Mouse (Mus musculus): ENCODE measurements at regions not wholly inside any gene's neighbourhood (a gene's known extent, or its start where the extent isn't known, plus 50 kb on each side); places are given as distances from the start of the nearest gene placed in this dataset.

DNA sequence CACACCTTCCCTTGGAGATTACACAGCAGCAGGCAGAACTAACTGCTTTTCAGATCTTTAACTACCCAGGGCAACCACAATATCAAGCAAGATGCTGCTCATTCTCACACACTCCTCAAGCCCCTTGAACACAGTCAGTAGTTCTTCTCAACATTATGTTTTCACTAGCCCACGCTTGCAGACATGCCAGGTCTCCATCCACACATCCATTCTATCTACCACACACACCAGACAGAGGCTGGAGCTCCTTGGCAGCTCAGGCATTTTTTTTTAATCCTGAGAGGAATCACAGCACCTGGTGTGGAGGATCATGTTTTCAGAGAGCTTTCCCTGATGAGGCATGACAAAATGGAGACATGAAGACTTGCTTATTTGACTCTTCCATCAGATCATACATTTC lies 124.9 kb downstream of the Fasl start:
- TF ChIP-seq GABPA (IDR thresholded peaks at IDR 0.05; ENCODE audit: low read depth, low read length) (no peak), HCFC1 (IDR thresholded peaks at IDR 0.05; ENCODE audit: low read depth, low read length) (no peak), POLR2A (IDR thresholded peaks at IDR 0.05; ENCODE audit: control insufficient read depth in 1 of 2, insufficient read depth in 1 of 2, low read depth in 1 of 2, low read length in 2 of 2, poor library complexity in 1 of 2) (no peak), EP300 (IDR thresholded peaks at IDR 0.05; ENCODE audit: low read depth in 1 of 2, low read length in 2 of 2) (no peak), JUND (IDR thresholded peaks at IDR 0.05; ENCODE audit: low read depth, low read length) (no peak)

All from MEL (cell line).